Mouse (Mus musculus): ENCODE measurements around the gene Olfr365. TPM values are rescaled to one million over a fixed set of nuclear protein-coding genes. Genes with fewer than 3 reads are reported as not detected.

The Olfr365 gene
- not detected in 2 replicates for polyA plus RNA-seq (2012; rRNA removed)

- 70% methylated on average over 3 of the region's 3 CpGs for WGBS
- DNase-seq (ENCODE audit: low read depth, low spot score), result no peak
Observed at GRCm38 (mm10) chr2:37187898-37188297, at the start of gene Olfr365. TSS of gene Olfr365 (plus strand) at chr2:37188198.

DNA sequence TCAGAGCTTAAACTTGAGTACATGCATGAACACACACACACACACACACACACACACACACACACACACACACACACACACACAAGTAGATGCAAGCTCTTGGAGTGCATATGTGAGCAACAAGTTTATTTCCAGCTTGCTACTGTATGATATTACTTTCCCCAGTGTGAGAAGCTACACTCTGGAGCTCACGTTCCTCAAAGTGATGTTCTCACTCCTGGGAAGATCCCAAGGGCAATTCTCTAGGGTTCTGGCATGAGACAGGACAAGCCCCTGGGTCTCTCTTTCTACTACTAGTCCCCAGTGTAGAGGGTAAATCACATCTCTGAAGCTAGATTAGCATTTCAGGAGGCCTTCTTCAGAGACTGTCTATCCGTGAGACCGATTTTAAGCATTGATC, 49.0 kb upstream of the Olfr365 start, which contains the start of gene Olfr364-ps1:
Olfr364-ps1 (plus strand) TSS at position 301 of the 400 bp plus-strand sequence.
- WGBS, result 84% methylated on average over 3 of the region's 3 CpGs

DNA sequence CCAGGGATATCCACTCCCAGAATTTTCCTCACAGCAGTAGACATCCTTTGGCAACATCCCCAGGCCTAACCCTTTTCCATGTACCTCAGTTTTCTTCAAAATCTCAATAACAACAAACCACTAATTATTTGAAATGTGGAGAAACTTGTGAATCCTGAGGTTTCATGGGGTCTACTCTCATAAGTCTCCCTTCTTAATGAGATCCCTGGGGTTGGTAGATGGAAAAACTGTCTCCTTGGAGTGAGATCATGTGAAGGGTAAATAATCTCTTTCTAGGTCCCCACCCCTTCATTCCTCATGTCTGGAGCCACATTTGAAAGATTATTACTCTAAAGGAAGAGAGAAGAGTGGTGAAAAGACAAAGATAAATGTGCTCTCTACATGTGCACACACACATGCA, 23.3 kb downstream of the Olfr365 start, which contains the start of gene Olfr366:
Olfr366 (plus strand) TSS at position 301 of the 400 bp plus-strand sequence.
- DNase-seq (ENCODE audit: low read depth, low spot score), result no peak

More for the DNA sequence above, 49.0 kb upstream of the Olfr365 start, which contains the start of gene Olfr364-ps1:
- DNase-seq (ENCODE audit: low read depth, low spot score), result no peak

Other genes with a start within 250 kb of the Olfr365 start
- not detected in 2 replicates for gene Olfr357, start 194.4 kb upstream of the Olfr365 start, polyA plus RNA-seq (2012; rRNA removed)
- not detected in 2 replicates for gene Olfr358, start 178.9 kb upstream of the Olfr365 start, polyA plus RNA-seq (2012; rRNA removed)
- gene Olfr360, start 122.5 kb upstream of the Olfr365 start, polyA plus RNA-seq (2012; rRNA removed), result not detected in 2 replicates
- gene Olfr361, start 98.9 kb upstream of the Olfr365 start, polyA plus RNA-seq (2012; rRNA removed), result not detected in 2 replicates
- gene Olfr362, start 70.3 kb upstream of the Olfr365 start, polyA plus RNA-seq (2012; rRNA removed), result not detected in 2 replicates
- gene Olfr364-ps1, start 48.9 kb upstream of the Olfr365 start, polyA plus RNA-seq (2012; rRNA removed), result not detected in 2 replicates
- gene Olfr366, start 23.4 kb downstream of the Olfr365 start, polyA plus RNA-seq (2012; rRNA removed), result not detected in 2 replicates
- gene Olfr368, start 138.3 kb downstream of the Olfr365 start, polyA plus RNA-seq (2012; rRNA removed), result not detected in 2 replicates
- gene Pdcl, start 171.1 kb downstream of the Olfr365 start, polyA plus RNA-seq (2012; rRNA removed), result 8.3 and 9.8 TPM in 2 replicates
- gene Rc3h2, start 234.7 kb downstream of the Olfr365 start, polyA plus RNA-seq (2012; rRNA removed), result 3.5 and 6.6 TPM in 2 replicates